Mouse (Mus musculus) adrenal gland, postnatal 10 days (tissue): Measurements from ENCODE around the gene Klra9. TPM values are rescaled to one million over a fixed set of nuclear protein-coding genes. Genes with fewer than 3 reads are reported as not detected.
"Not testable (repeated sequence)": the region's sequence is repeated elsewhere in the genome, so short reads cannot be mapped to it uniquely, and the experiment has no call there.

Experiments used
- DNase-seq: peaks from one replicate; pipeline ENCODE4 v3.0.0; 2021; ENCODE audit warnings: mixed read lengths
- long read RNA-seq, 2 experiments: library from polyadenylated mRNA; stranded (forward); transcript quantifications; one replicate each; pipeline ENCODE4 v2.0.0; 2021
- total RNA-seq, 2 experiments: library from RNA; stranded (reverse); gene quantifications; 2 replicates each; pipeline ENCODE4 v1.2.3; 2021

Klra9 gene
- not detected for total RNA-seq
- long read RNA-seq, experiment 1: 0 reads
- long read RNA-seq, experiment 2: 0 reads

- DNase-seq: not testable (repeated sequence)
These were observed at the start of gene Klra9 for GRCm38 (mm10) chr6:130193012-130193411. TSS of gene Klra9 (minus strand) at chr6:130193112.

GRCm38 (mm10) chr6:130237536-130237935 lies 44.6 kb upstream of the Klra9 start:
- DNase-seq: no peak

- DNase-seq: no peak
These were observed 43.7 kb upstream of the Klra9 start for GRCm38 (mm10) chr6:130236635-130237034.

GRCm38 (mm10) chr6:130233222-130233621 lies 40.3 kb upstream of the Klra9 start, which contains the start of gene Klra7:
TSS of gene Klra7 (minus strand) at chr6:130233322.
- DNase-seq: no peak

GRCm38 (mm10) chr6:130197453-130197852 lies 4.5 kb upstream of the Klra9 start:
- DNase-seq: not testable (repeated sequence)

- DNase-seq: not testable (repeated sequence)
These were observed 63.1 kb downstream of the Klra9 start, which contains the start of gene Klra8 for GRCm38 (mm10) chr6:130129798-130130197. TSS of gene Klra8 (minus strand) at chr6:130129898.

Other genes with a start within 250 kb of the Klra9 start
- not detected for gene Klra6, start 166.2 kb downstream of the Klra9 start, total RNA-seq
- gene Klra4, start 125.8 kb downstream of the Klra9 start, total RNA-seq: not detected
- gene Klra8, start 63.2 kb downstream of the Klra9 start, total RNA-seq: not detected
- not detected for gene Klra7, start 40.2 kb upstream of the Klra9 start, total RNA-seq
- not detected for gene Klra10, start 88.8 kb upstream of the Klra9 start, total RNA-seq
- not detected for gene Klra3, start 144.5 kb upstream of the Klra9 start, total RNA-seq
- not detected for gene Klra1, start 193.8 kb upstream of the Klra9 start, total RNA-seq